Mouse (Mus musculus): ENCODE results near the gene Efl1. TPM values are rescaled to one million over a fixed set of nuclear protein-coding genes. Genes with fewer than 3 reads are reported as not detected.
"Not testable (repeated sequence)": the region's sequence is repeated elsewhere in the genome, so short reads cannot be mapped to it uniquely, and the experiment has no call there.

Gene Efl1
- polyA plus RNA-seq, 1 experiment from 2014 or later: 25.3 TPM

DNA sequence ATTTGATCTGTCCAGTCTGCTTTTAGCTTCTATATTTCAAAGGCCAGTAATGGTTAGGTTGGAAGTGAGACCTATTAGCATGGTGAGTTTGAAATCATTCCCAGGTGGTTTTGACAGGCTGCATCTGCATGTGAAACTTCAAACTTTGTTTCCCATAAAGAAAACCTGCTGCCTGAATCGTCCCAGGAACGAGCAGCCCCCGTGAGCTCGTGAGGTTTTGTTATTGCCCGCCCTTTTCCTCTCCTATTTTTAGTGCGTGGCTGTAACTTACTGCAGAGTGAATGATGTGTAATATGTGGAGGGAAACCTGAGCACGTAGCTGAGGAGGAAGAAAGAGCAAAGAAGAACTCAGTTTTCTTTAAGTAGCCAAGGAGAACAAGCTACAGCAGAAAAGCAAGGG, 72.5 kb downstream of the Efl1 start:
- ATAC-seq (ENCODE audit: insufficient number of reproducible peaks, insufficient read depth, low FRiP score, low TSS enrichment): no peak
- Histone ChIP-seq H3K9ac (no peak overlapping the region), H3K27ac (peak overlapping the region; percentile 66), H3K27me3 (no peaks in the 10 kb centered on the region), H3K9me3 (no peaks in the 10 kb centered on the region), H3K4me3 (no peak overlapping the region), H3K4me2 (replicated peaks) (no peak overlapping the region), H3K4me1 (peaks cover 64% of the 10 kb centered on the region), H3K36me3 (no peaks in the 10 kb centered on the region)
- WGBS: 13% methylated on average over 7 of the region's 7 CpGs

DNA sequence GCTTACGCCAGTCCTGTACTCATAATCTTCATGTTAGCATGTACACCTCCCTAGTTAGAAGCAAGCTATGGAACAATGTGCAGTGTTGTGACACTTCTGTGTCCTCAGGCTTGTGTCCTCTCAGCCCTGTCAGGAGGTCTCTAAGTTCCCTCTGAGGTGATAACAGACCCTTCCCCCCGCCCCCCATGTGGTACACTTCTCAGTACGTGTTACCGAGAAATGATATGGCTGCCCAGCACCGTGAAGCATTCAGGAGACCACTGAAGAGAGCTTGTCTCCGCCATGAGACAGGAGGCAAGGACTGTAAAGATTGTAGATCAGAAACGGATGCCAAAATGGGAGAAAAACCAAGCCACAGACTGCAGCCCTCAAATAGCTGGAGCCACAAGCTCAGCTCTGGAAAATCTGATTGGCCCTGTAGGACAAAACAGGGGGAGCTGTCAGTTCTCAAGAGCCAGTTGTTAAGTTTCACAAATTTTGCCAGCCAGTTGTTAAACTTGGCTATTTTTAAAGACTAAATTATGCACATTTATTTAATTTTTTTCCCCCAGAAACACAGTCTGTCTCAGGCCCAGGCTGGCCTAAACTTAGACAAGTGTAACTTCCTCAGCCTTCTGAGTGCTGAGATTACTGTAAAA, 74.2 kb downstream of the Efl1 start:
- H3K9me3 ChIP-seq: no peaks in the 10 kb centered on the region
- 45% methylated on average over 7 of the region's 7 CpGs for WGBS
- peak overlapping the region; percentile 88 for H3K27ac ChIP-seq
- no peak overlapping the region for H3K4me2 ChIP-seq (replicated peaks)
- peaks cover 50% of the 10 kb centered on the region for H3K4me1 ChIP-seq
- H3K4me3 ChIP-seq: no peak overlapping the region
- H3K27me3 ChIP-seq: no peaks in the 10 kb centered on the region
- no peak for ATAC-seq (ENCODE audit: insufficient number of reproducible peaks, insufficient read depth, low FRiP score, low TSS enrichment)
- no peaks in the 10 kb centered on the region for H3K36me3 ChIP-seq
- H3K9ac ChIP-seq: no peak overlapping the region; the same call in 1 of the 2 replicates

DNA sequence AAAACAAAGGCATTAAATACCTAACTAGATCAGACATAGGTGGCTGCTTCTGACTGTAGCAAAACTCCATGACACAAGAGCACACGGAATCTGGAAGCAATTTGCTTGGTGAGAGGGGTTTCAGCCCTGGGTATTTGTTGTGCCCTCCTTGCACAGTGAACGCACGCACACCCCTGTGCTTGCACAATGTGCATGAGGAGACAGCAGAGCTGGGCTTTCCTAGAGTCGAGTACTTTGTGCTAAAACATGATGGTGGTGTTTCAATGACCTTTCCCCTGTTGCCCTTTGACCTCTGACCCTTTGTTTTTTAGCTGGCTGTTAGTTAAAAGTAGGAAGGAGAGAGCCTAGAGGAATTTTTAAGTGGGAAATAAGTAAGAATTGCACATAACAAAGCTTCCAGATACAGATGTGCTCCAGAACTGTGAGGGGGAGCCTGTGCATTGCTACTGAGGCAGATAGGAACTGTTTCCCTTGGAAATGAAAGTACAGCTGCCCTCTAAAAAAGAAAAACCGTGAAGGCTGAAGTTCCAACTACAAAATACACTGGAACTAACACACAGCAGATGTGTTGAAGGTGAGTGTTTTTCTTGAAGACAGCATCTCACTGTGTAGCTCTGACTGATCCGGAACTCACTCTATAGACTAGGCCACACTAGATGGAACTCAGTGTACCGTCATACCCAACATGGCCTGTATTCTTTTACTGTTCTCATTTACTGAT, 74.9 kb downstream of the Efl1 start:
- Histone ChIP-seq H3K4me1 (peaks cover 48% of the 10 kb centered on the region), H3K27ac (peak overlapping the region; percentile 88), H3K9me3 (no peaks in the 10 kb centered on the region), H3K4me3 (no peak overlapping the region), H3K27me3 (no peaks in the 10 kb centered on the region), H3K9ac (no peak overlapping the region), H3K4me2 (replicated peaks) (no peak overlapping the region), H3K36me3 (no peaks in the 10 kb centered on the region)
- 27% methylated on average over 7 of the region's 7 CpGs for WGBS
- peak; percentile 61; the same call in 1 of the 2 replicates for ATAC-seq (ENCODE audit: insufficient number of reproducible peaks, insufficient read depth, low FRiP score, low TSS enrichment)

DNA sequence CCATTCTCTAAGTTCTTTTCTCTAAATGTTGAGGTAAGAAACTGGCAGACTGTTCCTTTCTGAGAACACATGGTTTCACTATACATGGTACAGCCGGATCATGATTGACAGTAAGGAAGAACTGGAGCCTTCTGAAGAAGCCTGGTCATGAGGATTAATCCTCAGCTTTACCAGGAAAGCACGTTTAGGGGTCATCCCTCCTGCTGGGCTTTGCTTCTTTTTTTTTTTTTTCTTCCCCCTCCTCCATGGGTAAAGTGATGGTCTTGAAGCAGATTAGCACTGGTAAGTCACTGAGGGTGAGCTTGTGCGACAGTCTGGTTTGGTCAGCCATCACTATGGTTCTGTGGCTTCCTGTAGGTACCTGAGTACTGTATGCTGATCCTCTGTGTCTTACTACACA, 76.1 kb downstream of the Efl1 start:
- H3K27ac ChIP-seq: no peak overlapping the region
- H3K4me1 ChIP-seq: peaks cover 45% of the 10 kb centered on the region
- no peak for ATAC-seq (ENCODE audit: insufficient number of reproducible peaks, insufficient read depth, low FRiP score, low TSS enrichment)
- 35% methylated on average over 3 of the region's 3 CpGs for WGBS
- no peaks in the 10 kb centered on the region for H3K9me3 ChIP-seq
- H3K4me3 ChIP-seq: no peak overlapping the region
- no peak overlapping the region for H3K9ac ChIP-seq
- no peaks in the 10 kb centered on the region for H3K27me3 ChIP-seq
- H3K4me2 ChIP-seq (replicated peaks): no peak overlapping the region
- no peaks in the 10 kb centered on the region for H3K36me3 ChIP-seq

DNA sequence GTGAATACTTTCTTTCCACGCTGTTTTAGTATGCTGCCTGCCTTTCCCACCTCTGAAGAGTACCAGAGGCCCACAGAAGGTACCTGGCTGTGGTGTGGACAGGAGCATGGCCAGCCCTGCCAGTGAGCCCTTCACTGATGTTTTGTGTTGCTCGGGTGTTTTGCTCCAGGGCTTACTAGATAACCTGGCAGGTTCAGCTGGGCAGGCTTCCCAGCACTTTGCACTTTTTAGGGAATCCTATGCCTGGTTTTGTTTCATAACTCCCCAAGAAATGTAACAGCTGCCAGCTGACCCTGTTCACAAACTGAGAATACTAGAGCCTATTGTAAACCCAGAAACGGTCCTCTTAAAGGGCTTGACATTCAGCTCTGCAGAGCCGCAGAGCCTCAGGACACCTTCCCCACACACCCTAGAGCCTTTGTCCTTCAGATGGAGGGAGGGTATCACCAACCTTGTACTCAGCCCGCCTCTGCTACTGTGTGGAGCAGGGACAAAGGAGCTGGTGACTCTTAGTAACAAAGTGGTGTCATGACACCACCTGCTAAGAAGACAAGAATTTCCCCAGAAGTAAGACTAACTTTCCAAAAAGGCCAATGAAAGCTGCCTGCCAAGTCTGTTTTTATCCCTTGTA, 76.7 kb downstream of the Efl1 start:
- 0 out of 2 replicates have a peak overlapping the region, but pooled peaks have one; percentile 43 for H3K27ac ChIP-seq
- peaks cover 39% of the 10 kb centered on the region for H3K4me1 ChIP-seq
- H3K4me3 ChIP-seq: no peak overlapping the region
- H3K9ac ChIP-seq: no peak overlapping the region
- H3K9me3 ChIP-seq: no peaks in the 10 kb centered on the region
- no peaks in the 10 kb centered on the region for H3K36me3 ChIP-seq
- ATAC-seq (ENCODE audit: insufficient number of reproducible peaks, insufficient read depth, low FRiP score, low TSS enrichment): no peak
- no peak overlapping the region for H3K4me2 ChIP-seq (replicated peaks)
- no peaks in the 10 kb centered on the region for H3K27me3 ChIP-seq
- WGBS: 45% methylated on average over 5 of the region's 5 CpGs

DNA sequence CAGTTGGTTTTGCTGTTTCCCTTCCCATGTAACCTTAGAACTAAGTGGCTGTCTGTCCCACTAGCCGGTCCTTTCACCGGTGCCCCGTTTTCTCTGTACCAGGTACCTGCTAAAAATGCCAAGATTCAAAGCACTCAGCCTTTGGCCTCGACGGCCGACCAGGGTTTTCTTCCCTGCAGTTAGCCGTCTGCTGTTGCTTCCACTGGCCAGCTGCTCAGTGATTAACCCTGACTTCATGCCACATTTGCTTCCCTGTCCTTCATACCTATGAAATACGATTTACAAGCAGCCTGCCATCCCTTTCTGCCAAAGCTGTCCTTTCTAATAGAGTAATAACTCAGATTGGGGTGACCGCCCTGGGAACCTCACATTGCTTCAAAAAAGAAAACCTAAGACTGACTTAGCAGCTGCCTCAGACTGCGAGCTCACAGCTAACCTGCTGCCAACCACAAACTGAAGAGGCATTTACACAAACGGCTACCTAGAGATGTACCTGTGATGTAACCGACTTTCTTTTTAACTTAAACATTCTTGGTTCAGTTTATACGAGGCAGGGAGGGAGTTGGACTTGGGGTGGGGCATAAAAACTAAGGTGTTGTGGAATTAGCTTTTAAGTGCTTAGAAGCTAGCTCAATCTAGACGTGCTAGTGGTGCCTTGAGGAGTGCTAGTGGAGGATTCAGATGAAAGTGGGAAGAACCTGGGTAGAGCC, 77.5 kb downstream of the Efl1 start:
- H3K36me3 ChIP-seq: no peaks in the 10 kb centered on the region
- H3K27me3 ChIP-seq: no peaks in the 10 kb centered on the region
- ATAC-seq (ENCODE audit: insufficient number of reproducible peaks, insufficient read depth, low FRiP score, low TSS enrichment): no peak
- H3K4me3 ChIP-seq: no peak overlapping the region
- peak overlapping the region; percentile 48; the same call in 1 of the 2 replicates for H3K27ac ChIP-seq
- H3K4me1 ChIP-seq: peaks cover 35% of the 10 kb centered on the region
- no peaks in the 10 kb centered on the region for H3K9me3 ChIP-seq
- WGBS: 66% methylated on average over 14 of the region's 14 CpGs
- no peak overlapping the region for H3K9ac ChIP-seq
- H3K4me2 ChIP-seq (replicated peaks): no peak overlapping the region

DNA sequence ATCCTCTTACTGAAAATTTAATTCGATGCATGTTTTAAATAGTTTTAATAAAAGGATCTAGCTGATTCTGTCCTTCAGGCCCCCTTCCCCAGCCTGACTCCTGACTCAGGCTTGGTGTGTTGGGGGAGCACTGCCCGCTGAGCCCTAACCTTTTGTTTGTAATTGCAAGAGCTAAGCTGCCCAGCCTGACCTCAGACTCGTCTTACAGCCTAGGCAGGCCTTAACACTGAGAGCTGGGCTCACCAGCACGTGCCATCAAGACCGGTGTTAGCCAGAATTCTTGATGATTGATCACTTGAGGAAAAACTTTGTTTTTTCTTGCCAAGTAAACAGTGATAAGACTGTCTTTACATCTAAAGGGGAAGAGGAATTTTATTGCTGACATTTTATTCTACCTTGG, 78.7 kb downstream of the Efl1 start:
- H3K4me1 ChIP-seq: peaks cover 24% of the 10 kb centered on the region
- no peaks in the 10 kb centered on the region for H3K9me3 ChIP-seq
- WGBS: 48% methylated on average over 5 of the region's 5 CpGs
- H3K4me2 ChIP-seq (replicated peaks): no peak overlapping the region
- ATAC-seq (ENCODE audit: insufficient number of reproducible peaks, insufficient read depth, low FRiP score, low TSS enrichment): no peak
- no peaks in the 10 kb centered on the region for H3K36me3 ChIP-seq
- H3K9ac ChIP-seq: no peak overlapping the region
- H3K27me3 ChIP-seq: no peaks in the 10 kb centered on the region
- no peak overlapping the region for H3K27ac ChIP-seq
- no peak overlapping the region for H3K4me3 ChIP-seq

DNA sequence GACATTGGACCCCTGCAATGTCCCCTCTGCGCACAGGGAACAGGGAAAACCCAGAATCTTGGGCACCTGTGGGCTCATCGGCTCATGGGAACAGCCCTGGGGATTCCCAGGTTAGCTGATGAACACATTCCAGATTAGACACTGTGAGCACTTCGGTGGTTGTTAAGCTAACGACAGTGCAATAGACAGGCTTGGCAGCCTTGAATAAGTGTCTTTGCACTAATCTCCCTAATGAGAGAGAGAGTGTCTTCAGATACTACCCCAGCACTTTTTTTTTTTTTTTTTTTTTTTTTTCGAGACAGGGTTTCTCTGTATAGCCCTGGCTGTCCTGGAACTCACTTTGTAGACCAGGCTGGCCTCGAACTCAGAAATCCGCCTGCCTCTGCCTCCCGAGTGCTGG, 80.6 kb downstream of the Efl1 start:
- 94% methylated on average over 7 of the region's 8 CpGs for WGBS
- not testable (repeated sequence) for H3K4me1 ChIP-seq; H3K9me3 ChIP-seq; H3K9ac ChIP-seq; ATAC-seq (ENCODE audit: insufficient number of reproducible peaks, insufficient read depth, low FRiP score, low TSS enrichment); H3K27ac ChIP-seq; H3K4me3 ChIP-seq; H3K27me3 ChIP-seq; H3K36me3 ChIP-seq; H3K4me2 ChIP-seq (replicated peaks)

DNA sequence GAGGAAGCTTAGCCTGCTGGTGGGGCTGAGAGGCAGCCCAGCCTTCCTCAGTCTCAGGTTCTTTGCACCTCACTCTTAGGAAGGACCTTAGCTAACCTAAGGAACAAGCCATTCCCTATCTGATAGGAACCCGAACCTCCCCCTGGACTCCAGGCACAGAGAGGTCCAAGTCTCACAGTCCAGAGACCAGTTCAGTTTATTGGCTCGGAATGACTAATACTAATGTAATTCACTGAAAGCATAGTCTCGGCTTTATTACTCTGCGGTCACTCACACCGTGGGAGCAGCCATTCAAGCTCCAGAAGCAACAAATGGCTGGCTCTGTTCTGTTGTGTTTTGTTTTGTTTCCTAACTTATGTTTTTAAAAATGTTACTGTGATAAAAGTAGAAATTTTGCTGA, 84.7 kb downstream of the Efl1 start:
- no peaks in the 10 kb centered on the region; the same call in 1 of the 2 replicates for H3K9me3 ChIP-seq
- no peak for ATAC-seq (ENCODE audit: insufficient number of reproducible peaks, insufficient read depth, low FRiP score, low TSS enrichment)
- no peak overlapping the region for H3K9ac ChIP-seq
- H3K4me2 ChIP-seq (replicated peaks): no peak overlapping the region
- H3K4me3 ChIP-seq: no peak overlapping the region
- H3K36me3 ChIP-seq: no peaks in the 10 kb centered on the region
- H3K27me3 ChIP-seq: no peaks in the 10 kb centered on the region
- no peak overlapping the region for H3K27ac ChIP-seq
- 78% methylated on average over 5 of the region's 5 CpGs for WGBS
- H3K4me1 ChIP-seq: no peaks in the 10 kb centered on the region

DNA sequence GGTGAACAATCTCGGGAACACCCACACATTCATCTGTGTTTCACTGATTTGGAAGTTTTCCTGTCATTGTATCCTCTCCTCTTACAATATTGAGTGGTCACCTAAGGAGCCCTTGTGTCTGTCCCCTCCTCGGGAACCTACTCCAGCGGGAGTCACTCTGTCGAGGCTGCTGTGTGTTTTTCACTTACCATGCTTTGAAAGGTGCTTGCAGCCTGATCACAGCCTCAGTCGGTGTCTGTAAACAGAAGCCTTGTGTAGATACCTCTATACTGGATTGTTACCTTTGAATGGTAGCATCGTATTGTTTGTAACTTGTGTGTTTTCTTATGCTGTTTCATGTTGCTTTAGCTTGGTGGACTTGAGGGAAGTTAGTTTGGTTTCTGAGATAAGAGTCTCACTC, 85.6 kb downstream of the Efl1 start:
- Histone ChIP-seq H3K4me1 (no peaks in the 10 kb centered on the region), H3K4me2 (replicated peaks) (no peak overlapping the region), H3K27me3 (no peaks in the 10 kb centered on the region), H3K9me3 (no peaks in the 10 kb centered on the region; the same call in 1 of the 2 replicates), H3K36me3 (no peaks in the 10 kb centered on the region), H3K27ac (no peak overlapping the region), H3K4me3 (no peak overlapping the region), H3K9ac (no peak overlapping the region)
- ATAC-seq (ENCODE audit: insufficient number of reproducible peaks, insufficient read depth, low FRiP score, low TSS enrichment): no peak
- WGBS: 84% methylated on average over 6 of the region's 6 CpGs

DNA sequence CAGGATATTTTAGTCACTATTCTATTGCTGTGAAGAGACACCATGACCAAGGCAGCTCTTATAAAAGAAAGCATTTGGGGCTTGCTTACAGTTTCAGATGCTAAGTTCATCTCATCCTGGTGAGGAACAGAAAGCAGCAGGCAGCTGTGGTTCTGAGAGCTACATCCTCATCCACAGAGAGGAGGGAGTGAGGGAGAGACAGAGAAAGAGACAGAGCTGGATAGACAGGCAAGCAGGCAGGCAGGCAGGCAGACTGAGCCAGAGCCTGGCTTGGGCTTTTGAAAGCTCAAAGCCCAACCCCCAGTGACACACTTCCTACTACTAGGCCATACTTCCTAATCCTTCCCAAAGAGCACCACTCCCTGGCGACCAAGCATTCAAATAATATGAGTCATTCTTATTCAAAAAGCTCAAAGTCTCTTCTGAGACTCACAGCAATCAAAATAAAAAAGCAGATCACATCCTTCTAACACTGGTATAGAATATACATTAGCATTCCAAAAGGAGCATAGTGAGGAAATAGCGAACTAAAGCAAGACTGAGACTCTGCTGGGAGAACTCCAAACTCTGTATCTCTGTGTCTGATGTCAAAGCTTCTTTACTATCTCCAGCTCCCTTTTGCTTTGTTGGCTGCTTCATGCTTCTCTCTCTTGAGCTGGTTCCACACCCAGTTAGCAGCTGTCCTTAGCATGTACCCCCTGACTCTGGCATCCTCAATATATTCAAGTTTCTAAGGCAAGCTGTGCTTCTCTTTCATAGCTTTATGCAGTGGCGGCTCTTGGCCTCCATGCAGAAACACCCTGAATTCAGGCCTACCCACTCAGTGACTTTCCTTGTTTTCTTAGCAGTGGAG, 86.6 kb downstream of the Efl1 start:
- H3K9me3 ChIP-seq: no peaks in the 10 kb centered on the region; the same call in 1 of the 2 replicates
- no peak overlapping the region for H3K27ac ChIP-seq
- H3K4me1 ChIP-seq: no peaks in the 10 kb centered on the region
- no peak overlapping the region for H3K4me3 ChIP-seq
- H3K27me3 ChIP-seq: no peaks in the 10 kb centered on the region
- no peak for ATAC-seq (ENCODE audit: insufficient number of reproducible peaks, insufficient read depth, low FRiP score, low TSS enrichment)
- H3K36me3 ChIP-seq: no peaks in the 10 kb centered on the region
- H3K9ac ChIP-seq: no peak overlapping the region
- H3K4me2 ChIP-seq (replicated peaks): no peak overlapping the region
- 83% methylated on average over 3 of the region's 3 CpGs for WGBS

Measured in embryonic facial prominence, embryonic 12.5 days (tissue).